Mouse (Mus musculus) ES-Bruce4 (cell line): Measurements from ENCODE around the gene Lyrm2.

Source experiments
- CTCF ChIP-seq: IDR thresholded peaks from one replicate; pipeline ENCODE4 v1.8.1; 2011; ENCODE audit warnings: low read depth, low read length
- EP300 ChIP-seq: IDR thresholded peaks from 2 replicates; pipeline ENCODE4 v1.6.1; 2011; ENCODE audit warnings: low read depth, low read length; ENCODE audit not compliant: insufficient read depth
- POLR2A ChIP-seq: IDR thresholded peaks from one replicate; pipeline ENCODE4 v1.8.1; 2011; ENCODE audit warnings: low read length; ENCODE audit not compliant: insufficient read depth

DNA sequence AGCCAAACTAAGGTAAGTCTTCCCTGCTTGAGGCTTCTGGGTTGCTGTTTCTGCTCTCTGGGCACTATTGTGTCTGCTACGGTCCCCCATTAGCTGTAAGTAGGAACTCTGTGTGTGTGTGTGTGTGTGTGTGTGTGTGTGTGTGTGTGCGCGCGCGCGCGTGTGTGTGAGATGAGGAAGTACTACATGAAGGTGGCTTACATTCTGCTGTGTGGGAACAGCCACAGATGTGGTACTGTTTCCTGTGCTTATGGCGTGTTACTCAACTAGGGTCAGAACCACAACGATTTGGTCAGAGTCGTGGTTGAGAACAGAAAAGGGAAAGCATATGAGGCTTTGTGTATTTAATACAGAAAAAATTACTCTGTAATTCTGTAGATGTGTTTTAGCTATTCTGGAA lies 32.0 kb upstream of the Lyrm2 start:
- no peak for TF ChIP-seq POLR2A
- TF ChIP-seq CTCF: no peak
- no peak for TF ChIP-seq EP300
